Mouse (Mus musculus) stomach, embryonic 15.5 days (tissue): ENCODE data around the gene Tmod2. TPM values are rescaled to one million over a fixed set of nuclear protein-coding genes. Genes with fewer than 3 reads are reported as not detected.
A peak's percentile ranks its signal among the peaks of the same experiment; 100 is the strongest.
"Not testable (repeated sequence)": the region's sequence is repeated elsewhere in the genome, so short reads cannot be mapped to it uniquely, and the experiment has no call there.

ENCODE experiments used
- ATAC-seq: fragments of 200-750 bp; cut with Nextera tagmentation; 2 replicates; pipeline ENCODE4 v1.8.0; 2017; ENCODE audit warnings: low read depth, moderate number of reproducible peaks, moderate TSS enrichment; ENCODE audit not compliant: insufficient read depth, low FRiP score
- H3K27ac ChIP-seq: fragments of 300-500 bp; sonication (generic); 2 replicates; pipeline ENCODE4 v1.5.1; 2015; ENCODE audit warnings: mild to moderate bottlenecking, inconsistent platforms
- H3K27me3 ChIP-seq: fragments of 300-500 bp; sonication (generic); replicated peaks from 2 replicates; pipeline ENCODE4 v1.6.1; 2015; ENCODE audit warnings: inconsistent platforms
- H3K36me3 ChIP-seq: fragments of 300-500 bp; sonication (generic); 2 replicates; pipeline ENCODE4 v1.6.1; 2015; ENCODE audit warnings: inconsistent platforms
- H3K4me1 ChIP-seq: fragments of 300-500 bp; sonication (generic); 2 replicates; pipeline ENCODE4 v1.6.1; 2015; ENCODE audit warnings: inconsistent platforms
- H3K4me2 ChIP-seq: fragments of 300-500 bp; sonication (generic); 2 replicates; pipeline ENCODE4 v1.6.1; 2015; ENCODE audit warnings: mild to moderate bottlenecking, inconsistent platforms
- H3K4me3 ChIP-seq: fragments of 300-500 bp; sonication (generic); replicated peaks from 2 replicates; pipeline ENCODE4 v1.5.1; 2015; ENCODE audit warnings: inconsistent platforms
- H3K9ac ChIP-seq: fragments of 300-500 bp; sonication (generic); 2 replicates; pipeline ENCODE4 v1.6.1; 2015; ENCODE audit warnings: inconsistent platforms
- H3K9me3 ChIP-seq: fragments of 300-500 bp; sonication (generic); 2 replicates; pipeline ENCODE4 v1.6.1; 2016; ENCODE audit warnings: inconsistent platforms
- WGBS: fragments of 180-500 bp; shearing (Covaris S2); methylation state at CpG from one replicate; pipeline ENCODE4 v1.1.7; 2015; 5-methylcytosine and 5-hydroxymethylcytosine counted together
- polyA plus RNA-seq: library from polyadenylated mRNA; unstranded; fragments of >200 nt; fragmentation: Nextera tagmentation; extraction: Ambion mirVana; gene quantifications from 2 replicates; pipeline ENCODE4 v1.2.1, GENCODE M21; 2015

Tmod2 gene
- 18.1 and 19.9 TPM in 2 replicates for polyA plus RNA-seq

DNA sequence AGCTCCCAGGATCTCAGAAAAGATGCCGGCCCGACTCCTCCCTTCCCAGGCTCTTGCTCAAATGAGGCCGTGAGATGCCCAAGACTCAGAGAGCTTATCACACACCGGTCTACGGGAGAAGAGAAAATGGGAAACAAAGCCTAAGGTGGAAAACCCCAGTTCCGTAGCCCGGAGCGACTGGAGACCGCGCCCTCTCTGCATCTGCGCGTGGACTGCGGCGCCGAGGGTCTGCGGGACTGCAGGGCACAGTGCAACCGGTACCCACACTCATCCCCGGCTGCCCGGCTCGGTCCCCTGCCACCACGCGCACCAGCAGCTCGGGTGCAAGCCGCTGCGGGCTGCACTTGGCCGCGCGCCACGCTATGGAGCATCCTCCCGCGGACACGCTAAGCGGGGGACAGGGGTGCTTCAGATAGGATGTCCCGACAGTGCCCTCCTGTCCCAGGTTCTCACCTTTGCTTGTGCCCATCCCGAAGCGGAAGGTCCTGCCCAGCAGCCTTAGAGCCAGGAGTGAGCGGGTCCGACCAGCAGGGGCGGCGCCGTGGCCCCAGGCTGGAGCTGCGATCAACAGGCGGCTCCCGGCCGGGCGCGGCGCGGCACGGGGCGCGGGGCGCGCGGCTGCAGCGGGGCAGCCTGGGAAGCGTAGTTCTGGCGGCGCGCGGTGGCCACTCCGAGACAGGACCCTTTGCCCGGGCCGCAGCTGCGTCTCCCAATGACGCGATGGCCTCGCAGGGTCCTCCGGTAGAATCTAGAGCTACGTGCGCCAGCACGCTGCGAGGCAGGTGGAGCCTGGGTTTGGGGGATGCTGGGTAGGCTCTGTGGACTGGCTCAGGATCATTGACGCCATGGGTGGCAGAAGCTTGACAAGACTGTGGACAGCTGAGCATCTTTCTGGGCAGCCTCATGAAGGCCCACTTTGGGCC is at the start of gene Tmod2:
Gene Tmod2 (minus strand): TSS at position 755 of the 923 bp plus-strand sequence.
- under 1% methylated on average over 72 of the region's 74 CpGs for WGBS

DNA sequence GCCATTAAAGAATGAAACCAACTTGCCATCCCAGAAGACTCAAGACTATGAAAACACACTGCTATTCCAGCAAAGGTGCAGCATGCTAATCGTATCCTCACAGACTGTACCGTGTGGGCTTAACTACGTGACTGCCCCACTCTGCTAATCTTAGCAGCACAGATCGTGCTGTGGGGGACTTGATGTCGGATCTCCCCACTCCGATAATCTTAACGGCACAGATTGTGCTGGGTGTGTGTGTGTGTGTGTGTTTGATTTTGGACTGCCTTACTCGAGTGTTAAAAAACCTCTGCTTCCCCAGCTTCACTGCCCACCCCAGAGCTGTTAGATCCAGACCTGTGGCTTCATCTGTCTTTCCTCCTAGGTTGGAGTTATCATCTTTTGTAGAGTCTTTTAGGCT is 49.8 kb upstream of the Tmod2 start:
- no peaks in the 10 kb centered on the region for H3K9me3 ChIP-seq
- no peak for ATAC-seq
- H3K4me1 ChIP-seq: no peaks in the 10 kb centered on the region
- H3K27ac ChIP-seq: no peak overlapping the region
- 80% methylated on average over 8 of the region's 8 CpGs for WGBS
- H3K4me3 ChIP-seq: no peak overlapping the region
- H3K4me2 ChIP-seq: no peak overlapping the region
- no peak overlapping the region for H3K9ac ChIP-seq
- no peaks in the 10 kb centered on the region for H3K36me3 ChIP-seq
- H3K27me3 ChIP-seq: no peaks in the 10 kb centered on the region

More for the DNA sequence above, at the start of gene Tmod2:
- Histone ChIP-seq H3K4me3 (peak within 1 kb of the TSS; percentile 60), H3K4me2 (peak within 1 kb of the TSS; percentile 98), H3K4me1 (peaks cover 2% of the 10 kb centered on the region; the same call in 1 of the 2 replicates), H3K9me3 (no peaks in the 10 kb centered on the region), H3K27ac (no peak within 1 kb of the TSS), H3K36me3 (no peaks in the 10 kb centered on the region), H3K27me3 (peaks cover 10% of the 10 kb centered on the region; the same call in 1 of the 2 replicates), H3K9ac (peak within 1 kb of the TSS; percentile 61; the same call in 1 of the 2 replicates)
- peak; percentile 77; the same call in 1 of the 2 replicates for ATAC-seq

DNA sequence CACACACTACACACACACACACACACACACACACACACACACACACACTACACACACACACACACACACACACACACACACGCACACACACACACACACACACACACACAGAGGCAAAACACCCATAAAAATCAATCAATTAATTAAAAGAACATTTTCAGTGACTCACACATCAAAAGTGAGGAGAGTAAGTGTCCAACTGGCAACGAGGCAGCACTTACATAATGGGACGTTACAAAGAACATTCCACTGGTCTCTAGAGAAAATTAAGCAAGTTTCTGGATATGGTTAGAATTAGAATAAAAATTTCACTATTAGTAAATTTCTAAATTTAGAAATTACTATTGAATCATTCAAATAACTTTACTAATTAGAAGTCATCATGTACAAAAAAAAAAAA is 45.3 kb upstream of the Tmod2 start:
- H3K9ac ChIP-seq, H3K27me3 ChIP-seq, H3K27ac ChIP-seq, H3K9me3 ChIP-seq, H3K4me3 ChIP-seq, H3K4me2 ChIP-seq, ATAC-seq, H3K4me1 ChIP-seq, H3K36me3 ChIP-seq: not testable (repeated sequence)
- 70% methylated on average over 2 of the region's 3 CpGs for WGBS

DNA sequence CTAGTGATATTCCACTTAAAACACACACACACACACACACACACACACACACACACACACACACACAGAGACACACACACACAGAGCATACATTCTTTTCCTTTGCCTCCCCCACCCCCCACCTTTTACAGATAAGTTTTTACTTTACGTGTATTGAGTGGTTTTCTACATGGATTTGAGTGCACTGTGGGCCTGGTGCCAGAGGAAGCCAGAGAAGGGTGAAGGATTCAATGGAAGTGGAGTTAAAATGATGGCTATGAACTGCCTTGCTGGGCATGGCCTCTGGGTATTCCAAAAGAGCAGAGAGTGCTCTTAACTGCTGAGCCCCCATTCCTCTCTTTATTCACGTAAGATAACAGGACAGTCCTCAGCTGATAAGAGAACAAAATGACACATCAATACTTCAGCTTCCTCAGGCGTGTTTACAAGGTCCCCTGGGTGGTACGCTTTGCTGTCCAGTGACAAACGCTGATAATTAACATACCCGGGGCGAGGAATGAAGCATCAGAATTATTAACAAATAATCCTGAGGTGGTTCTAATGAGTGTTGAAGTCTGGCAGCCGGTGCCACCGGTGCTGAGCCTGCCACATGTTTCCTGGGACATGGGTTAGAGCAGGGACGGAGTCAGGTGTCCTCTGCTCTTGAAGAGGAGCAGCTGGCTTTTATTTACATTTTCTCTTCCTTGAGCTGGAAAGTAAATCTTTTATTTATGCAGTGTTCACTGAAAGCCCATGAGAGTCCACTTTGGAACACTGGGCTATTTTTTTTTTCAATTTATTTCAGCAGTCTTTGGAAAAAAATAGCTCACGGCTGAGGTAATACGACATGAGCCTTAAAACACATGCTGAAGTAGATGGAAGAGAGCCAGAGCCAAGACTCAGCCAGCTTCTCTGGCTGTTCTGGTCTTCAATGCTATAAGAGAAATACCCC is 43.1 kb upstream of the Tmod2 start:
- Histone ChIP-seq H3K4me2 (no peak overlapping the region), H3K36me3 (no peaks in the 10 kb centered on the region), H3K9ac (no peak overlapping the region), H3K4me1 (no peaks in the 10 kb centered on the region), H3K27me3 (no peaks in the 10 kb centered on the region), H3K9me3 (no peaks in the 10 kb centered on the region), H3K27ac (peak overlapping the region; percentile 59; the same call in 1 of the 2 replicates), H3K4me3 (no peak overlapping the region)
- 22% methylated on average over 12 of the region's 12 CpGs for WGBS
- peak; percentile 35; the same call in 1 of the 2 replicates for ATAC-seq

DNA sequence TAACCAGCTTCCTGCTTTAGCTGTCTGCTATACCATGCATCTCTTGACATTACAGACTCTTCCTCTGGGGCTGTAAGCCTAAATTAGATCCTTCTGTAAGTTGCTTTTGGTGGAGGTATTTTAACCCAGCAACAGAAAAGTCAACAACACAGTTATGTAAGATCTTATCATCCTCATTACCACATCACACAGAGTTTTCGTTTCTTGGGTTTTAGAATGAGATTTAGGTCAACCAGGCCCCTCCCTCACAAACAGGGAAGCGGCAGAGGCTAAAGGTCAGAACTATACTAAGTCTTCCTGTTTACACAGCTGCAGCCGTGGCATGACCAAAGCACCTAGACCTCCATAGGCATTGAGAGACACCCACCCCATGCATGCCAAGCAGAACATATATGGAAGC is 34.3 kb upstream of the Tmod2 start:
- no peak overlapping the region for H3K4me2 ChIP-seq
- H3K36me3 ChIP-seq: no peaks in the 10 kb centered on the region
- 33% methylated on average over 3 of the region's 3 CpGs for WGBS
- H3K27ac ChIP-seq: no peak overlapping the region
- H3K9me3 ChIP-seq: no peaks in the 10 kb centered on the region
- no peaks in the 10 kb centered on the region for H3K27me3 ChIP-seq
- ATAC-seq: no peak
- H3K9ac ChIP-seq: no peak overlapping the region
- no peak overlapping the region for H3K4me3 ChIP-seq
- H3K4me1 ChIP-seq: no peaks in the 10 kb centered on the region

DNA sequence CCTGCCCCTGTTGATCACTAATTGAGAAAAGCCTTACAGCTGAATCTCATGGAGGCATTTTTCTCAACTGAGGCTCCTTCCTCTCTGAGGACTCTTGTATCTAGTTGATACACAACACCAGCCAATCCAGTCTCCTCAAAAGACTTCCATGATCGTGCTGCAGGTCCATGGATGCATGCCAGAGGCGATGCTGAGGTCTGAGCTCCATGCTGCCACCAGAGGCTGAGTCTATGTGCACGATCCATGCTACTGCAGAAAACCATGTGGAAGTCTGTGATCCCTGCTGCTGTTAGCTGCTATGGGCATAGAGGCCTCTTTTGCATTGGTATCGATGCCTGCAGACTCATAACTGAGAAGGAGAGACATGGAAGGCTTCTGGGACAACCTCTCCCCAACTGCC is 23.1 kb upstream of the Tmod2 start:
- Histone ChIP-seq H3K4me1 (peaks cover 5% of the 10 kb centered on the region; the same call in 1 of the 2 replicates), H3K27me3 (no peaks in the 10 kb centered on the region), H3K9ac (no peak overlapping the region), H3K4me3 (no peak overlapping the region), H3K27ac (no peak overlapping the region), H3K4me2 (no peak overlapping the region), H3K36me3 (0 out of 2 replicates have a peak, but pooled peaks cover 4% of the 10 kb centered on the region), H3K9me3 (no peaks in the 10 kb centered on the region)
- ATAC-seq: no peak
- 82% methylated on average over 4 of the region's 4 CpGs for WGBS

DNA sequence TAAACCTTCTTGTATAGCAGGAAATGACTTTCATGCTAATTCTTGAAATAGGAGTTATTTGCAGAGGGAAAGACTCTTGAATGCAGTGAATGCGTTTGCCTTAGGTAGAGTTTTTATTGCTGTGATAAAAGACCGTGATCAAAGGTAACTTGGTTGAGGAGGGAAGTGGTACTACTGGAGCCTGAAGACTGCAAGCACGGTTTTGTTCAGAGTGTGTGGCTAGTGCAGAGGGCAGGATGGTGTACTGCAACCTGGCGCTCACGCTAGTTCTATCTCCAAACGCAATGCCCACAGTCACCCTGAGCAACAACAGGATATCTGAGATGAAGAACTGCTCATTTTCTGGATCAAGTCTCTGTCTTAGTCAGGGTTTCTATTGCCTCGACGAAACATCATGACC is 22.5 kb upstream of the Tmod2 start:
- Histone ChIP-seq H3K9me3 (no peaks in the 10 kb centered on the region), H3K27me3 (no peaks in the 10 kb centered on the region), H3K27ac (no peak overlapping the region), H3K4me1 (peaks cover 5% of the 10 kb centered on the region; the same call in 1 of the 2 replicates), H3K36me3 (0 out of 2 replicates have a peak, but pooled peaks cover 4% of the 10 kb centered on the region), H3K4me2 (no peak overlapping the region), H3K9ac (no peak overlapping the region), H3K4me3 (no peak overlapping the region)
- WGBS: 88% methylated on average over 8 of the region's 8 CpGs
- ATAC-seq: no peak

DNA sequence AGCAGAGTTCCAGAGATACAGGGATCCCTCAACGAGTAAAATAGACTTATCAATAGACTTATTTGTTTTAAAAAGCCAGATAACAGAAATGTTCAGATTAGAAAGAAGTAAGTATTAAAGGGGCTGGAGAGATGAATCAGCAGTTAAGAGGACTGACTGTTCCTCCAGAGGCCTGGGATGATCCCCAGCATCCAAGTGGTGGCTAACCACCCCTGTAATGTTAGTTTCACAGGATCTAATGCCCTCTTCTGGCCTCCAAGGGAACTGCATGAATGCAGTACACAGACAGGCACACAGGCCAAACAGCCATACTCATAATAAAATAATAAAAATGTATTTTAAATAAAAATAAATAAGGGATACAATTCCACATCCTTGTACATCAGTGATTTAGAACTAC is 21.8 kb upstream of the Tmod2 start:
- Histone ChIP-seq H3K4me1 (peaks cover 5% of the 10 kb centered on the region; the same call in 1 of the 2 replicates), H3K36me3 (0 out of 2 replicates have a peak, but pooled peaks cover 4% of the 10 kb centered on the region), H3K9me3 (no peaks in the 10 kb centered on the region), H3K4me2 (no peak overlapping the region), H3K27ac (no peak overlapping the region), H3K9ac (no peak overlapping the region), H3K4me3 (no peak overlapping the region), H3K27me3 (no peaks in the 10 kb centered on the region)
- WGBS: 37% methylated on average over 1 of the region's 1 CpGs
- ATAC-seq: no peak

DNA sequence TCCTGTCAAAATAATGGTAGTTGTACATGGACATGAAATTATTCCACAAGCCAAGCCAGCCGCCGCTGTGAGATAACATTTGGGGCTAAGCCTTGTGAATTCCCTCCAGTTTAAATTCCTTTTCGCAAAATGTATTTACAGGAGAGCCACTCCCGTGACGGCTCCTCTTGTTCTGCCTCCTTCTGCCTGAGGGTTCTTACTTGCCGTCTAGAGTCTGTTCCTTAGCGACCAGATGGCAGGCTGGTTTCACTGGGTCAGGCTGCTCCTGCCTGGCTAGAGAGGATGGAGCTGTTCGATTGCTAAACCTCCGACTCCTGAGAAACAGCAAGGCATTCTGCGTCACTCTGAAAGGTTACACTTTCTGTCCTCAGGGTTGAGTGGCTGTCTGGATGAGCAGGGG is 21.0 kb upstream of the Tmod2 start:
- no peak for ATAC-seq
- Histone ChIP-seq H3K27ac (no peak overlapping the region), H3K4me1 (peaks cover 5% of the 10 kb centered on the region; the same call in 1 of the 2 replicates), H3K27me3 (no peaks in the 10 kb centered on the region), H3K9ac (no peak overlapping the region), H3K36me3 (0 out of 2 replicates have a peak, but pooled peaks cover 4% of the 10 kb centered on the region), H3K4me3 (no peak overlapping the region), H3K9me3 (no peaks in the 10 kb centered on the region), H3K4me2 (no peak overlapping the region)
- WGBS: 31% methylated on average over 10 of the region's 10 CpGs

DNA sequence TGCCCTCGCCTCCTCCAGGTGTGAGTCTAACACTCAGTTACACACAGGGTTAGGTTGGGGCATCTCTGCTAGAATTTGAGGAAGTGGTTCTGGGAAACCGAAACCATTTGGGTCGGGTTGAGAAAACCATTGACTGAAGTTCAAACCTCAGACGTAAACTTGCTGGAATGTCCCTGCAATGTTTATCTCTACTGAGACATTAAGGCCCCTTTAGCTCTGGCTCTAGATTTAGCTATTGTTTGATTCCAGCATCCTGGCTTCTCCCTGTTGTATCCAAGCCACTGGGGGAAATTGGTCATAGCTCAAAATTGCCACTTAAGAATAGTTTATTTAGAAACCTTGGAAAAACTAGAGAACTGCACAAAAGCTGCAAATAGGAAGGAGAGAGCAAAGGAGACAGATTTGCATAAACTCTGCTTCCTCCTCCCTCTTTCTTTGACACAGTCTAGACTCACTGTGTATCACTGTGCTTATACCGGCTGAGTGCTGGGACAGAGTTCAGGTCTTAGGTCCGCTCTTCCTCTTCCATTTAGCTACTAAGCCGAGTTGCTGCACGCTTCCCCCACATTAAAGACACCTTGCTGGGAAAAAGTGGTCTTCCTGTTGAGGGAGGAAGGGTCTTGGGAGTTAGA is 19.8 kb upstream of the Tmod2 start:
- no peaks in the 10 kb centered on the region for H3K9me3 ChIP-seq
- no peak for ATAC-seq
- peaks cover 5% of the 10 kb centered on the region; the same call in 1 of the 2 replicates for H3K4me1 ChIP-seq
- 0 out of 2 replicates have a peak, but pooled peaks cover 3% of the 10 kb centered on the region for H3K36me3 ChIP-seq
- 63% methylated on average over 8 of the region's 8 CpGs for WGBS
- H3K27ac ChIP-seq: no peak overlapping the region
- no peaks in the 10 kb centered on the region for H3K27me3 ChIP-seq
- no peak overlapping the region for H3K9ac ChIP-seq
- H3K4me3 ChIP-seq: no peak overlapping the region
- no peak overlapping the region for H3K4me2 ChIP-seq

DNA sequence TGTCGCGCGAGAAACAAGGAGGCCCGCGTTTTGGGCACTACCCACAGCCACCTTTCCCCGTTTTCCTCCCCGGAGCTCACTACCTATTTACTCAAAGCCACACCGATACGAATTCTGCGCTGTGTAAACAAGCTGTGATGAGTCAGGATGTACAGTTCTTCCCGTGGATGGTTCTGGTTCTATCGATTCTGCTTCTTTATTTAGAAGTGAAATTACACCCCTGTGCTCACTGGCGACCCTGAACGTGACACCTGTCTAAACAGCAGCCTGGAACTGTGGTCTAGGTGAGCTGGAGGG is 15.1 kb upstream of the Tmod2 start:
- peak overlapping the region; percentile 83 for H3K4me3 ChIP-seq
- H3K27ac ChIP-seq: peak overlapping the region; percentile 69
- H3K4me2 ChIP-seq: peak overlapping the region; percentile 89
- 2% methylated on average over 14 of the region's 14 CpGs for WGBS
- no peaks in the 10 kb centered on the region for H3K36me3 ChIP-seq
- H3K9ac ChIP-seq: peak overlapping the region; percentile 64
- no peaks in the 10 kb centered on the region for H3K27me3 ChIP-seq
- H3K4me1 ChIP-seq: peaks cover 4% of the 10 kb centered on the region; the same call in 1 of the 2 replicates
- H3K9me3 ChIP-seq: no peaks in the 10 kb centered on the region
- ATAC-seq: no peak
